Mouse (Mus musculus) T-cell, adult 2 months (primary cell): ENCODE measurements at regions not wholly inside any gene's neighbourhood (a gene's known extent, or its start where the extent isn't known, plus 50 kb on each side); places are given as distances from the start of the nearest gene placed in this dataset.

Experiments used
- DNase-seq: peaks from one replicate; pipeline ENCODE4 v3.0.0; 2022; ENCODE audit warnings: low spot score

DNA sequence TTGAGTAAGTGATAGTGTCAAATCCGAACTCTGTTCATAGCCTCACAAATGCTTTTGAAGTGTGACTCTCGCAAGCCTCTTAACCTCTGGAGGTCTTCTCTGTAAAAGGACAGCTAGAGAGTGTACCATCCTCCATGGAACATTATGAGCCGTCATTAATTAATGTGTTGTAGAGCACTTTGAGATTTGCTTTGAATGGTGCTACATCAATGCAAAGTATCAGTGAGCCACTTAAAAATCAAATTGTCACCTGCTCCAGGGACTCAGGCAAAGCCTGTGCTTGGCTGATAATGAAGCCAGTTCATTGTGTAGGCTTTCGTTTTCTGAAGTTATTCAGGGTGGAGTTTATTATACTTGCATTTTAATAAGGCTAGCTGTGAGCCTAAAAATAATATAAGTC is 801.8 kb upstream of the B3galt2 start:
- no peak for DNase-seq

DNA sequence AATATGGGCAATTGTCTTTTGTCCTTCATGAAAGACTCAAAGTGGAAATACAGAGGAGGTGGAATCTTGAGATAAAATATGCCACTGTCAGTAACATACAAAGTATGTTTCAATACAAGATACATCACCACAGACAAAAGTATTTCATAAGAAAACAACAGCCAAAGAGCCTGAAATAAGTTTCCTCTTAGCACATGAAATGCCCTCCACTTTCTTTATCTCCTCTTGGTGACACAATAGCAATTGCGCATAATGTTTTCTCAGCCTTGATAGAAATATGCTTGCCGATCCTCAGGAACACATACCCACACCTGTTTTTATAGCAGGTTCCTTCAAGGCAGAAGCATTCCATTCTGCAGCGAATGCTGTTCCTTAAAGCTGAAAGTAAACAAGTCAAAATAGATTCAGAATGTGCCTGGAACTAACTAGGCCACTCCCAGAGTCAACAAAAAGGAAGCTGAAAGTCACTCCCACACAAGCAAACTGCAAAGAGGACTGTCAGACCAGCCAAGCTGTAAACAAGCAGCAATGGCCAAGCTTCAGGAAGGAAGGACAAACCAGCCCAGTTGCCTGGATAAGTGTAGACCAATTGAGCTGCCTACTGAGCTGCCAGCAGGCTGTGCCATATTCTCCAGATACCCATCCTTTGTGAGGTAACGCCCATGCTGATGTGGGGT is 773.3 kb upstream of the B3galt2 start:
- DNase-seq = no peak

DNA sequence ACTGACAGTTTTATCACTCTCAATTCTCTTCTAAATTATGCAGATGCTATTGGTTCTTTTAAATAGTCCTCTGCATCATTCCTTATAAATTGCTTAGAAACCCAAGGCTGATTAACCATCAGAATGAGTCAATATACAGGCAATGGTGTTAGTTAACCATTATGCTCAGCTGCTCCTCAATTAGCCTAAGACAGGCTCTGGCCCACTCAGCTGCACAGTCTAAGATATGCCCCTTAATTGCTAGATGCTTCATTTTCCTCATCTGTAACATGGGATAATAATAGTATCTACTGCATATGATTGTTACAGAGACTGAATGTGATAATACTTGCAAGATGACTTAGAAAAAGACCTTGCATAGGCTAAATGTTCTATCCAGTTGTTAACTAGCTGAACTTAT is 748.6 kb upstream of the B3galt2 start:
- no peak for DNase-seq

DNA sequence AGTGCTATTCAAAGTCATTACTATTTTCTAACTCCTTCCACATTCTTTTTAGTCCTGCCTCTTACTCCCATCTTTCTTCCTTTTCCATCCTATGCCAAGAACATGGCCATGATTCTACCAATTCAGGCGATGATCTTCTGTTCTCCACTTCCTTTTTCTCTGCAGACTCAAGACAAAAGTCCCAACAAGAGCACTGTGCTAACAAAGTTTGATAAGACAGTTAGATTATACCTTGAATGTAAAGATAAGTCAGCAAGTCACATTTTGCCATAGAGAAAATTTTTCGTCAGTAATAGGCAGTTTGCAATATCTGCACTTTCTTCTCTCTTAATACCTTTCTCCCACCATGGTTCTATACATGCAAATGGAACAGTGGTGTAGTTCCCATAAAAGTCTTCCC is 747.3 kb upstream of the B3galt2 start:
- DNase-seq = no peak

DNA sequence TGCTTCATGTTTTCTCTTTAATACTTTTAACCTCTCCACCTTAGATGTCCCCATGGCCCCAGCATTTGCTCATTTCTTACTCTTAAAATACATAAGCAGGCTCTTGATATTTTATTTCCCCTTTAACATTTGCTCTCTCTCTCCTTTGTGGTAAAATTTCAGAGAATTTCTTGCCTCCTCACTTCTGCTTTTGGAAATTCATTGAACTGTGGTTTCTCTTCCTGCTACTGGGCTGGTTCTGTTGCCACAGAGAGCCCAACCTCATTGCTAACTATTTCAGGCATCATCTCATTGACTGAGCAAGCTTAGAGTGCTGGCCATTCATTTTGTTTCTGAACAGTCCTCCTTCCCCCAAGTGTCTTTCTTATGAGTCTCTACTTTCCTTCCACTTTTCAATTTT is 746.3 kb upstream of the B3galt2 start:
- no peak for DNase-seq

DNA sequence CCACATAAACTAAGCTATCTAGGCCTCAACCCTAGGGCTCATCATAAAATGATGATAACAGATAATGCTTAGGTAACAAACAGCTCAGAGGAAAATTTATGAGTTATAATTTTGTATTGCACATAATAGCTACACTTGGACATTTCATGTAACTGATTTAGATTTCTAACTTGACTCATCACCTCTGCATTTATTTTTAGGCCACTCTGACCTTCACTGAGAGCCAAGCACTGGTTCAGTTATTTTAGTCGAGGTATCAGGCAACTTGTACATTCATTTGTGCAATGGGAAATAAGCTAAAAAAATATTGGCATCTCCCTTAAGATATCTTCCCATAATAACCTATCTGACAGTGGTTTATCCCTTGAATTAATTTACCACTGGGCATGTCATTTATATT is 745.4 kb upstream of the B3galt2 start:
- no peak for DNase-seq

DNA sequence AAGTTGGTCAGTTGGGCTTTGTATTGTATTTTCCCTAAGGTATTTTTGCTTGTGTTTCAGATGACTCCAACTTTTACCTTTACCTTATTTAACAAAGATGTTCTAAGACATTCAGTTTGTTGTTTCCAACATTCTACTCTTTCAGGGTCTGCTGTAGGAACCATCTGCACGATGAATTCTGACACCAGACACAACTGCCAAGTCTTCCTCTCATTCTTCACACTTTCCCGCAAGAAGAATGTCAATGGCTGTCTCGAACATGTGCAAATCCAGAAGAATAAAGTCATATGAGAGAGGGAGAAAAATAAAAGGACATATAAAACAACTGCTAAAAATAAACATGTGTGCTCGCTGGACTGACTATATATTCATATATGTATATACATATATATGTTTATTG is 730.6 kb upstream of the B3galt2 start:
- DNase-seq = no peak

DNA sequence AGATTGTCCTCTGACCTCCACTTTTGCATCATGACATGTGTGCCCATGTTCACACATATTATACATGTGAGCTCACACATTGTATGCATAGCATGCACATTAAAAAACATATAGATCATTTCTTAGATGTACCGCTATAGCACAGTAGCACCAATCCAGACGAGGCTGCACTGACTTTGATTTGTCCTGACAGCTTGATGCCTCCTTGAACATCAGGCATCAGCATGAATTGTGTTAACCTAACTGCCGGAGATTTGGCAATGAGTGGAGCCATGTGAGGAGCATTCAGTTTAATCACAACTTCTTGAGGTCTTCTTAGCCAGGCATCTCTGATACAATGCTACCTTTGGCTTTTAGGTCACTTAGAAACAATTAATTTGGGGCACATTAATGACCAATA is 683.8 kb upstream of the B3galt2 start:
- DNase-seq = no peak

DNA sequence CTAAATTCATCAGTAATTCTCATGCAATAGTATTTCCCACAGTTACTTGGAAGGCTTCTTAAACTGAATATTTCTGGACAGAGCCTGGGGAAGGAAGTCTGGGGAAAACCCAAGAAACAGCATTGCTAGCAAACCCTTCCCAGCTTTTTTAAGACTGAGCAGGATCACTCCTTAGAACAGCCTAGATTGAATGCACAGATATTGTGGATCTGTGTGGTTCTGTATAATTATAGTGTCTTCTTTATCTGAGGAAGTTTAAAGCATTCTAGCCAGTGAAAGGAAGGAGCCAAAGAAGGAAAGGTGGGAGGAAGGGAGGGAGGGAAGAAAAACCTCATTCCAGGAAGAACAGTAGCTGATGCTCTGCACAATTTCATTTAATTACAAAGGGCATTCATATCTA is 669.0 kb upstream of the B3galt2 start:
- no peak for DNase-seq

DNA sequence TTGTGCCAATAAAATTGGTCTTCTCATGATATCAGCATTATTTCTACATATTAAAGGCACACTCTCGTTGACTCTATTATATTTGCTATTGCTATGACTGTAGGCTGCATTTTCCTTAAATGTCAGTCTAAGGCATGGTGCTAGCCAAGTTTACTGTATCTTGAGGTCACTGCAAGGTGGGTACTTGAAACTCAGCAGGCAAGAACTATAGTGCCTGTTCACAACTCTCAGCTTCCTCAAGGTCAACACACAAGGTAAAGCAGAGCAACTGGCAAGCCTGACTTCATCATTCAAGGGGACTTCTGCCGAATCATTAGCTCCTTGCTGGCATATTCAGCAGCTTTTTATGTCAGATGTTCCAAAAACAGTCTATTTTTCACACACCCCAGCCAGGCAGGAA is 667.1 kb upstream of the B3galt2 start:
- DNase-seq = no peak

DNA sequence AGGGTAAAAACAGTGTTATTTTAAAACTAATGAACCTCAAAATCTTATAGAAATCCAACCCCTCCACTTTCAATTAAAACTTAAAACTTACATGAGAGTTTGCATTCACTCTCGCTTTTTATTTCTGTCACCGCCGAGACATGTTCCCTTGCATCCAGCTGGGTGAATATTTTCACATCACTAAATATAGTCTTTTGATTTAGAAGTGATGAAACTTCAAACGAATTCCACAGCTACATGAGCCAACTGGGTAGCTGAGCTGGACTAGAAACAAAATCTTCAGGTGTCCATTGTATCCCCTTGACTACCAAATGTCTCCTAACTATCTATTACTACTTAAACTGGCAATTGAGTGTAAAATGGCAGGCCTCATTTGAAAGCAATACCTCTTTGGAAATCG is 657.5 kb upstream of the B3galt2 start:
- no peak for DNase-seq

DNA sequence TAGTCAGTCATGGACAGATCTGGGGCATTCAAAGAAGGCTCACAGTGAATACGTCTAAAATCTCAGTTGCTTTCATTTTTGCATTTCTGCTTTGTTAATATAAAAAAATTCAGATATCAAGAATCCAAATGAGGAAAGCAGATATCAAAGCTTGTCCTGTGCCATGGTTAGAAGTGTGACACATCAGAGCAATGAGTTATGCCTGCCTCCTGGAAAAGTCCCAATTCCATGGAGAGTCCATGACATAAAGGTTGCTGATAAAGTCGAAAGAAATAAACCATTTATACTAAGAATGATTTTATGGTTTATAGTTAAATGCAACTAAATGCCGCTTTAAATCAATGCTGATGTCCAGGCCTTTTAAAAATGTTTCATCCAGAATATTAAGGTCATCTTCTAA is 656.8 kb upstream of the B3galt2 start:
- DNase-seq = no peak

DNA sequence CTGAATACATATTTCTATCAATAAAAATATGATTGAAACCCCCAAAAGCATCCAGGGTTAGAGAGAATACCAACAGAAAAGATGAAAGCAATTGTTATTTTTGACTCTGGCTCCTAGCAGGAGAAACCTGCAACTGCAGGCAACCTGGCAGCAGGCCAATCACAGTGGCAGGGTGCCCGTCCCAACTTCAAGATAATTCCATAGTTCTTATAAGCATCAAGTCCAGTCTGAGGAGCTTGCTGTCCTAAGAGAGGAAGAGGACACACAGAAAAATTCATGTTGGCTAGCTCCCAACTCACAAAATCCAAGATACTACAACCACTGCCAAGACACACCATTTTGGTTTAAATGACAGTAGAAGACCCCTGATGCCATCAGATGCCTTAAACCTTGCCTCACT is 654.9 kb upstream of the B3galt2 start:
- no peak for DNase-seq

DNA sequence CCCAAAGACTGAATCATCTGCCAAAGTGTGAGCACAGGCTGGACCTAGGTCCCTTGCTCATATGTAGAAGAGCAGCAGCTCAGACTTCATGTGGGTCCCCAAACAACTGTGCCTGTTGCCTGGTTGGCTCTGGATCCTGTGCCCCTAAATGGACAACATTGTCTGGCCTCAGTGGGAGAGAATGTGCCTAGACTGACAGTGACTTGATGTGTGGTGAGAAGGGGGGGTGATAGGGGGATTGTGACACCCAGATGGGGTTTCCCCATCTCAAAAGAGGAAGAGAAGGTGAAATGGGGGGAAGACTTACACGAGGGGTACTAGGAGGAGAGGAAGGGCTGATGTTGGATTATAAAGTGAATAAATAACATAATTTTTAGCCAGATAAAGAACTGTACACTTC is 640.2 kb upstream of the B3galt2 start:
- no peak for DNase-seq

DNA sequence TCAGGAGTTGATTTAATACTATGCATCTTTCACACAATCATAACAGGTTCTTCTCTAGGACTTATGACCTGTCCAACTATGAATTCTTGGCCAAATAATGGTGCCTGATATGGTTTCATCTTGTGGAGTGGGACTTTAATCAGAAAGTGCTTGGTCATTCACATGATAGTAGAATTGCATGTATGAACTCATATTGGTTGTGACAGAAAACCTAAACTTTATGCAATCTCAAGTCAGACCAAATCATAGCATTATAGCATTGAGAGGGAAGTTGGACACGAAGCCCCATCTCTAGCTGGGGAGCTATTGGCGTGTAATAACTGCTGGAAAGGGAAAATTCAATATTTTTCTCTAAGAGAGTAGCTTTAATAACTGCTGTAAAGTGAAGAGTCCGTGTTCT is 639.4 kb upstream of the B3galt2 start:
- no peak for DNase-seq

DNA sequence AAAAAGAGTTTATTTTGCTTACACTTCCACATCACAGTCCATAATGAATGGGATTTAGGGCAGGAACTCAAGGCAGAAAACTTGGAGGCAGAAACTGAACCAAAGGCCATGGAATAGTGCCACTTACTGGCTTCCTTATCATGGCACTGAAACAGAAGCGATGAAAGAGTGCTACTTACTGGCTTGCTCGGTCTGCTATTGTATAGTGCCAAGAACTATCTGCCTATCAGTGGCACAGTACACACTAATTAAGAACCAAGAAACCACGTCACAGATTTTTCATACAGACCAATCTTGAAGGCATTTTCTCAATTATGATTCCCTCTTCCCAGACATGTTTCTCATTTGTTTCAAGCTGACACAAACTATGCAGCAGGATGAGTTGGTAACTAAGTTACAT is 634.4 kb upstream of the B3galt2 start:
- no peak for DNase-seq

DNA sequence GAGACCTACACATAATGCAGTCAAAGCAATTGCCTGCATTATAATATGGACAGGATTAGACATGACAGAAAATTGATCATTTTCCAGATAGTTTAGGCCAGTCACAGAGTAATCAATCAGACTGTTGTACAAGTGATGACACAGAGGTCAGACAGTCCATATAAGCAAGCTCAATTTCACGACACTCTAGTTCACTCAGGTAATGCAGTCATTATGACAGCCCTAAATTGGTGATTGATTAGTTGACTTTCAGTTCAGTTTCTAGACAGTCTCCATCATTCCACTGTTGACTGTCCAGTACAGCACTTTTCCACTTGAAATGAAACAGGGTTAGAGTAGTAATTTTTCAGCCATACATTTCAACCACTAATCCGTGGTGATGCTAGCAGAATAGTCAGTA is 620.5 kb upstream of the B3galt2 start:
- no peak for DNase-seq

DNA sequence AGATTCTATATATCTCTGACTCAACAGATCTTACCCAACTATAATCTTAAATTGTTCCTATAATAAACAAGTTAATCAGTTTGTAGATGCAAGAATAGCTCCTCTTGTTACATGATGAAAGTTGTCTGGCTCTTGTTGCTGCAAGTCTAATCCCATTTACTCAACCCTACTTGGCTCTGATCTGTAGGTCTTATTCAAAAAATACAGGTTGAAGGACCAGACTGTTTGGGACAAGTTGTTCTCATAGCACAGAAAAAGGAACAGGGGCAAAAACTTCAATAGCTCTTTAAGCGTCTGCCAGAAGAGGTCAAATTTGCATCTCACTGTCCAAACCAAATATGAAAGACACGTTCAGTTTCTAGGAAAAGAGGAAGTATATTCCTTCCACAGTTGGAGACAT is 587.3 kb upstream of the B3galt2 start:
- DNase-seq = no peak

DNA sequence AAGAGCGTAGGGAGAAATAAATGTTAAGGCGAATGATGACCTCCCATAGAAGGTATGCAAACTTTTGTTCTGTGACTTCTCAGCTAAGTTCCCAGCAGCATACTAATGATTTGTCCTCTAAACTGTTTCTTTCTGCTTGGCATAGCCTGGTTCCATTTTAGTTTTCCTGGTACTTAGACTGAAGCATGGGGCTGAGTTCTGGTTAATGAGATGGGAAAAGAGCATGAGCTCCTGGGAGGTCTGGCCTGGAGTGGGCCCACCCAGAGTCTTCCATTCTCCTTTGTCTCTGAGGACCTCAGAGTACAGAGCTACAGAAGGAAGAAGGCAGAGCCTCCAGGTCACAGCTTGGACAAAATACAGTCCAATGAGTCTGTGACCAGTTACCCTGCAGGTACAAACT is 586.9 kb upstream of the B3galt2 start:
- no peak for DNase-seq

DNA sequence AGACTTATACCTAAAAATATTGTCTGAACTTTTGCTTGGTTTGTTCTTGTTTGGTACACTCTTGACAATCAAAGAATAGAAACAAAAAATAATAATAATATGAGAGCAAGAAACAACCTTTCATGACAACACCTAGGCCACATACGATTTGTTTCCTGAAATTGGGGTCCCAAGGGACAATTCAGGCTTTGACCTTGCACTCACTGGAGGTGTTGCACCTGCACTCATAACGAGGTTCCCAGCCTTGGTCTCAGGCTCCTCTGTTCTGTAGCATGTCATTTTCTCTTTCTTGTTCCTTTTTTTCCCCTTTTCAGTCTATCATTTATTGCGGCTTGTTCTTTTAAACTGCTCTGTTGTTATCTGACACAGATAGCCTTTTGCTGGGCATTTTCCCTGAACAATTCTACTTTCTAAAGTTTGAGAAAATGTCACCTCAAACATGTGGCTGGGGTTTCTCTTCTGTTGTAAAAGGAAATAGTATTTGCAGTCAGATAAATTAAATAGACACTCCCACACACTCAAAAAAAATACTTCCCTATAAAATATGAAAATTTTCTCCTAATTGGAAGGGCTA is 585.9 kb upstream of the B3galt2 start:
- no peak for DNase-seq

DNA sequence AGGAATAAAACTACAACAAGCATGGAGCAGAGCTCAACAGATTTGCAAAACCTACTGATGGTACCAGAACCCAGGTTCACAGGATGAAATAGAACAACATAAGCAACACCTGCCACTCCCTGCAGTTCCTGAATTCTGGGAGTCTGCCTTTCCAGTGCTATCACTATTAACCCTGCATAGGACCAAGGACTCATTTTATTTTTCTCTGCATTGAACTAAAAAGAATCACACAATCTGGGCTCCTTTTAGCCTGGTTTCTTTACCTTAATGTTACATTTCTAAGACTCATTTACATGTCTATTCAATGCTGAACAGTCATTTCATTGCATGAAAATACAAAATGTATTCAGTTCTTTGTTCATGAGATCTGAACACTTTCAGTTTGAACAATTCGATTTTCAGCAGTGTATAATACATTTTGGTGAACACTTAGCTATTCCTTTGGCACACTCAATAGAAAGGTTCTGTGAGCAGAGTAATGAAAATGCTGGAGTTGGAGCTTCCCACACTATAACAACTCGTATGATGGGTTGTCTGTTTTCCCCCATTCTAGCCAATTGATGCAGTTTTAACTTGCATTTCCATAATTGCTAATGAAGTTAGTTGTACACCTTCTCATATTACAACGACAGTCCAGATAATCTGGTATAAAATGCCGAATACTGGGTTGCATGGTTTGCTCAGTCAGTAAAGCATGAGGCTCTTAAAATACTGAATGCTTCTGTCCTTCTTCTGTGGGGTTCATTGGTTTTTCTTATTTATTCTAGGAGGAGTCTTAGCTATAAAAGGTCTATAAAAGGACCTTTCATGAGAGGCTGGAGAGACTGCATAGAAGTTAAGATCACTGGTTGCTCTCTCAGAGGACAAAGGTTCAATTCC is 579.5 kb upstream of the B3galt2 start:
- DNase-seq = no peak

DNA sequence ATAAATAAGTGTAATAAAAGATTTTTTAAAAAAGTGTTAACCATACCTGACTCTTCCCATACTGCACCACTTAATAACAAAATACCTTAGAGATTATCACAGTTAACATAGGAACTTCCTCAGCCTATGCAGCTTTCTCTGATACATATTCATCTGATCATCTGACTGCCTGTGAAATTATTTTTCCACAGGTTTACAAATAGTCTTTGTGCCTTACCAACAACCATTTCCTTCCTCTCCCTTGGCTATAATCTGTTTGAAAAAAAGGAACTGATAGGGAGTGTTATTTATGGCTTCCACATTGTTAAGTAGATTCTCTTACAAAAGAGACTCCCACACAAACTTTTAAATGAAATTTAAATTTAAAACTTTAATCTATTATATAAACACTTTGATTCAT is 575.0 kb upstream of the B3galt2 start:
- DNase-seq = no peak

DNA sequence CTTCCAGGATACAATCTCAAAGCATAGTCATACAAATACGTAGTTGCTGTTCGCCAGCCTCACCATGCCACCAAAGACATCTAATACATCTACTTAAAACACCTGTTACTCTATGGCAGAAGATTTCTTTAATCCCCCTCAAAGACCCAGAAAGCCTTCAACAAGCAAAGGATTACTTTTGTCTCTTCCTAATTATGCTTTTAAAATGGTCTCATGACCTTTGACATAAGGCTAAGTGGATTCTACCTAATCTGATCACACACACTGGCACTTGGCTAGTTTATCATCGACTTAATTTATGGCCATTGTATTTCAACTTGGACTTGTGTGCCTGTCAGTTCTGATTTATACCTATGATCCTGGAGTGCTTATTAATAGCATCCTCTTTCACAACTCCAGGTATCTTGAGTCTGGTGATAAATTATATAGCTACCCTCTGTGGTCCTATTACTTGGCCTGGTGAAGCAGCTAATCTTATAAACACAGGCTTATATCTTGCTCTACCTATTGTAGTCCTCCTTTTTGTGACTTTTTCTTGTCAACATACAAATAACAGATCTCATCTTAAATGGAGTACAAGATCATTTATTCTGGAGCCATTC is 568.6 kb upstream of the B3galt2 start:
- no peak for DNase-seq
